ENCODE assay signal across 18 mouse cellular contexts in genomic region chr10:68289465-68289864, GRCm38 (mm10).
"Had no signal": no experiment of that assay in that cellular context is flagged by ENCODE, and none has a peak within 500 bp of the region (broad histone marks: within the 10 kb centered on the region; RNA-seq: fewer than 3 reads in every experiment).

No protein-coding gene starts in this region.

- H3K27me3 ChIP-seq: midbrain, embryonic 12.5 days; neural tube, embryonic 12.5 days had no signal

- H3K27ac ChIP-seq: midbrain, embryonic 10.5 days; midbrain, embryonic 12.5 days; neural tube, embryonic 12.5 days had no signal

- H3K36me3 ChIP-seq: midbrain, embryonic 10.5 days; midbrain, embryonic 12.5 days; neural tube, embryonic 12.5 days had no signal

- H3K9me3 ChIP-seq: neural tube, embryonic 12.5 days had no signal

- ATAC-seq: midbrain, embryonic 16.5 days had no signal

- H3K9ac ChIP-seq: lung, embryonic 14.5 days; midbrain, embryonic 12.5 days; neural tube, embryonic 12.5 days had no signal

- H3K4me2 ChIP-seq: lung, embryonic 14.5 days; midbrain, embryonic 12.5 days; neural tube, embryonic 12.5 days had no signal

- H3K4me1 ChIP-seq: midbrain, embryonic 10.5 days; midbrain, embryonic 12.5 days; neural tube, embryonic 12.5 days had no signal

- H3K4me3 ChIP-seq: midbrain, embryonic 10.5 days; midbrain, embryonic 12.5 days; myocyte; neural tube, embryonic 12.5 days had no signal

- DNase-seq: lung, adult 18-20 months; lung, embryonic 14.5 days; lung, postnatal 10 days; lung, postnatal 4 days; midbrain, embryonic 14.5 days; retina, postnatal 1 day; right cerebral cortex, adult 18-20 months; right cerebral cortex, postnatal 25 days; right cerebral cortex, postnatal 4 days; spleen, adult 18-20 months; thymus, adult 18-20 months; thymus, postnatal 14 days; thymus, postnatal 36 days had no signal
